Mouse (Mus musculus) heart, postnatal 36 days (tissue): ENCODE data around the gene H2afj. TPM values are rescaled to one million over a fixed set of nuclear protein-coding genes. Genes with fewer than 3 reads are reported as not detected.
A peak's percentile ranks its signal among the peaks of the same experiment; 100 is the strongest.

Experiments
- DNase-seq, 2 experiments: peaks; one replicate each; pipeline ENCODE4 v3.0.0; 2021 to 2022
- intact Hi-C: fragments of 180-260 bp; cut with DNase I; formaldehyde crosslinking; loops from one replicate; pipeline ENCODE4 v1.15.1; 2025
- total RNA-seq, 2 experiments: library from RNA; stranded (reverse); gene quantifications; 2 replicates each; pipeline ENCODE4 v1.2.3; 2021

H2afj gene
- total RNA-seq, 2 experiments from 2014 or later, result 29.9 to 30.9 TPM

DNA sequence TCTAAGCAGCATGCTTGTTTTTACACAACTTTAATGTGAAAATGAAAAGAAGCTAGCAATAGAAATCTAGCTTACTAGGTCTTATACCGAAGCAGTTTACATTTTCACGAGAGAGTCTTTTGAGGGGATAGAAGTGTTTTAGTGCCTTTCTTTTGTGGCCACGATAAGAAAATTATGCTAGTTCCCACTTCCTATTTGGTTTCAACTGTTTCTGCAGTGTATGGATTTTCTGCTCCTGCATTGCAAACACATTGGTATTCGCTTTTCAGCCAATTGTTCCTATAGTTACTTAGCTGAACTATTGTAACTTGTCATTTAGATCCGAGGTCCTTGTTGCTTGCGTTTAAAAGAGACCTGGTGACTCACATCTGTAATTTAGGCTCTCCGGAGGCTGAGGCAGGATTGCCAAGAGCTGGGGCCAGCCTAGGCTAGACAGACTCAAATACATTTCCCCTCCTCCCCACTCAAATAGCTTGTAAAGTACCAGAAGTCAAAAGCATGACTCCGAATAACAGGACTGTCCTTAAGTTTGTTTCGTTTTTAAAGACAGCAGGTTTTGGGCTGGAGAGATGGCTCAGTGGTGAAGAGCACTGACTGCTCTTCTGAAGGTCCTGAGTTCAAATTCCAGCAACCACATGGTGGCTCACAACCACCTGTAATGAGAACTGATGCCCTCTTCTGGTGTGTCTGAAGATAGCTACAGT lies 3.2 kb upstream of the H2afj start:
- no peak for DNase-seq
- intact Hi-C loops, result loop anchor here (1.0 kb wide), 1 partner anchor 22 kb away; the partner anchor contains the start of gene BC049715

DNA sequence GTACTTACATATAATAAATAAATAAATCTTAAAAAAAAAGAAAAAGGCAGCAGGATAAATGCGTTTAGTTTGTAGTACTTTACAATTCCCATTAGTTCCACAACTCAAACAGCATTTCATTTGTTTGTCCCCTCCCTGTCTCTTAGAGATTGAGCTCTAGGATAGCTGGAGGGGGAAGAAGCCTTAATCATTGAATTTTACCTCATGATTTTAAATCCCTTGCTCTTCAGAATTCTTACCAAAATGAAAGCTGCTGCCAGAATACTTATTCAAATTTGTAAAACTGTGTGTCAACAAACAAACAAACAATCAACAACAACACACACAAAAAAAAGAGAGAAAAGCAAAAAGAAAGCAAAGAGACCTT lies 2.7 kb upstream of the H2afj start:
- intact Hi-C loops, result no loop called here
- no peak for DNase-seq

DNA sequence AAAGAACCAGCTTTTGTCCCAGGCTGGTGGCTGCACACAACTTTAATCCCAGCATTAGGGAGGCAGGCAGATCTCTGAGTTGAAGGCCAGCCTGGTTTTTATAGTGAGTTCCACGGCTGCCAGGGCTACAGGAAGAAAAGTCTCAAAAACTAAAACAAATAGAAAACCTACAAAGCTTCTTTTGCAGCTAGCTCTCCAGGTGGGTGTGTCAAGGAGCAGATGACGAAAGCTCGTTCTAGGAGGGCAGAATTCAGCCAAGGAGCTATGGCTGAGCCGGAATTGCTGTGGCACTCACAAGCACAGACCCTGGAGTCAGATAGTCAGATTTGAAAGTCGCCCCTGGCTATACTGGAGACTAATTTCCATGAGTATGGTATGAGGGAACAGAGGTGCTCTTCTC lies 1.2 kb upstream of the H2afj start:
- intact Hi-C loops, result no loop called here
- DNase-seq, result no peak

DNA sequence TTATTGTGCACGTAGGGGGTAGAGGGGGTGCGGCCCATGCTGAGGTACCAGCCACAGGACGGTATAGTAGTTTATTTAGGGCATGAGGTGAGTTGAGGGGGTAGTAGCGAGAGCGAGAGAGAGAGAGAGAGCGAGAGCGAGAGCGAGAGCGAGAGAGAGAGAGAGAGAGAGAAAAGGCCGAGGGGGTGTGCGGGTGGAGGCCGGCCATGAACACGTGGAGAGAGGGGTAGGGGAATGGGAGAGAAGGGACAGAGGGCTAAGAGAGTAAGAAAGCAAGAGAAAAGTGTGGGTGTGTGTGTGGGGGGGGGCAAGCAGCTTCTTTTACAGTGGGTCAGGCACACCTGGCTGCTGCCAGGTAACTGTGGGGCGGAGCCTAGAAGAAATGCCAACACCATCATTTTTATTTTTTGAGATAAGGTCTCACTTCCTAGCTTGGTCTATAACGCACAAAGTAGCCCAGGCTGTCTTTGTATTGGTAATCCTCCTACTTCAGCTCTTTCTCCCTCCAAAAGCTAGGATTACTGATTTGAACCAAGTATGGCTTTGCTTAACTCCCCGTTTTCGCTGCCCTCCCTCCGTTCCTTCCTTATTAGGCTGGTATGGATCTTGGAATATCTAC lies 540 bp upstream of the H2afj start:
- intact Hi-C loops, result no loop called here
- no peak for DNase-seq

DNA sequence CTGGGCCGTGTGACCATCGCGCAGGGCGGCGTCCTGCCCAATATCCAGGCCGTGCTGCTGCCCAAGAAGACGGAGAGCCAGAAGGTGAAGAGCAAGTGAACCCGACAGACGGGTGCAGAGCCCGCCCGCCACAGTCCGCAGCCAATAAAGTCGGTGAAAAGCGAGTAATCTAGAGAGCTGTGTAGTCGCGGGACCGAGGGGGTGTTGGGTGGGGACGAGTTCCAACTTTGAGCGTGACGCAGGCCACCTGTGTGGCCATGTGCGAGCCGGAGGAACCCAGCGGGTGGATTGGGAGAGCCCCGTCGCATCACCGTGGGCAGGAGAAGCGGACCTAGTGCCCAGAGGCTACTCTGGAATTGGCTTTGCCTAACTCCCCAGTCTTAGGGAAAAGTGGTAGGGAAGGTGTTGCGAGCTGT lies 595 bp downstream of the H2afj start:
- DNase-seq, result peak; percentile 38 to 58
- intact Hi-C loops, result no loop called here

DNA sequence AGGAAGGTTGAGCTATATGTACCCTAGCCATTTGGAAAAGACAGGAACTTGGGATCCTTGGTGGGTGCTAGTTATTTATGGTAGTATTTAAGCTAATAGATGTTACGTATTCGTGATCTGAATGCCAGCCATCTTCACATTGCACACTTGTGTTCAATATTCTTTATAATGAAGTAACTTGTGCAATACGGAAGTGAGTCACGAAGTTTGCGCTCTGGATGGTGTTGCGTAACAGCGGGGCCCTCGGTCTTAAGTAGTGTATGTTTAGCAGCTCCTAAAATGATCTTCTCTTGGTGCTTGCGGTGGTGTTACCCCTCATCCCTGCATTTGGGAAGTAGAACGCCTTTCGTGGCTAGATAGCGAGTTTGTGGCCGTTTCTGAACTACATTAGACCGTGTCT lies 1.0 kb downstream of the H2afj start:
- DNase-seq, result peak; percentile 45 to 55
- intact Hi-C loops, result no loop called here

DNA sequence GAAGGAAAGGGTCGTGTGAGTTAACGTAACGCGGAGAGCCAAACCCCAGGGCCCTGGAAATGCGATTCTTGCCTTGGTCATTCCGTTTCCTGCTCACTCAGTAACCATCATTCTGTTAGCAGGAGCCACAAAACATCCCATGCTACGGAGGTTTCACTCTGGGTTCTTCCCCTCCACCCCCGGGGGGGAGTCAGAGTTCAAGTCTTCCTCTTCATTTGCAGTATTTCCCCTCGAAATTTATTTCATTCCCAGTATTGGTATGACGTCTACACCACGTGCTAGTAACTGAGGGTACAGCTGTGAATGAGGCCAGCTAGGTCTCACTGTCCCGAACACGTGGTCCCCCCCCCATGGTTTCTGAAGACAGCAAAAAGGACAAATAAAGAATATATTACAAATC lies 1.6 kb downstream of the H2afj start:
- intact Hi-C loops, result no loop called here
- no peak for DNase-seq

DNA sequence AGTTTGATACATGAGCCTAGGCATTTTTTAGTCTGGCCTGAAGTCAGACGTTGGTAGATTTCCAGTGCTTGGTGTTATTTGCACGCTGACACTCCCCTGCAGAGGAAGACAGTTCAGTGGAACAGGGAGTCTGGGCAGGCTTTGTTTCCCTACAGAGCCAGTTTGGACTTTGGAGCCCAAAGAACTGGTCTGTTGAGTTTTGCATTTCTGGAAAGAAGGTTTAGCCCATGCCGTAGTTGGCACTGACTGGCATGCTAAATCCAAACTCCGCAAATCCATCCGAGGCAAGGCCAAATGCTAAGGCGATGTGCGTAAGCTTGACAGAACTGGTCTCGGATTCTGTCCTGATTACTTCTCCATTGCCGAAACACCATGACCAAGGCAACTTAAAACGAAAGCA lies 3.2 kb downstream of the H2afj start:
- no peak for DNase-seq
- intact Hi-C loops, result no loop called here

DNA sequence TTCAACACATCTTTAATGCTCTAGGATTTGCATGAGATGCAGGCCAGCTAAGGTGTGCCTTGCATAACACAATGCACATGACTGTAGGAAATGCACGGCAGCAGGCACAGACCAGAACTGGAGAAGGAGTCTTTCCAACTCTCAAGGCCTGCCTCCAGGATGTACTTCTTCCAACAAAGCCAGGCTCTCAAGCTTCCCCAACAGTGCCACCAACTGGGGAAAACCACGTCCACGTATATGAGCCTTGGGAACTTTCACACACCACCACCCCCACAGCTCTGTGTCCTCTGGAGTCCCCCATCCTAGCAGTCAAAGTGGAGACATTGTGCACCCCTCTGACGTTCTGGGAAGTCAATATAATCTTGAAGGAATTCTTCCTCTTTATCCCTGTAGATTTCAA lies 5.1 kb downstream of the H2afj start:
- intact Hi-C loops, result no loop called here
- DNase-seq, result no peak

DNA sequence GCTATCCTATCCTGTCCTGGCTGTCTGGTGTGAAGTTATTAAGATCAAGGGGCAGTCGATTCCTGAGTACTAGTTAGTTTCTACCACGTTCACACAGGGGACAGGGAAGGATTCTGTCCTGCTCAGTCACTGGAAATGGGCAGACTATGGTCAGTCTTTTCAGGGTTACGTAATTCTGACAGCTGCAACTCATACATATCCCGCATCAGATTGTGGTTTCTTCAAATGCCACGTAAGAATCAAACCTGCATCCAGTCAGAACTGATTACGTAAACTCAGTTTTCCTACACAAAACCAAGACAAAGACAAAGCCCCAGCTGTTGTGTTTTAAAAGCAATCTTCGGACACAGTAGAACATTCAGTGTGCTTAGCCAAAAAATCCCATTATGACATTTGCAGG lies 7.3 kb downstream of the H2afj start:
- intact Hi-C loops, result no loop called here
- DNase-seq, result no peak

DNA sequence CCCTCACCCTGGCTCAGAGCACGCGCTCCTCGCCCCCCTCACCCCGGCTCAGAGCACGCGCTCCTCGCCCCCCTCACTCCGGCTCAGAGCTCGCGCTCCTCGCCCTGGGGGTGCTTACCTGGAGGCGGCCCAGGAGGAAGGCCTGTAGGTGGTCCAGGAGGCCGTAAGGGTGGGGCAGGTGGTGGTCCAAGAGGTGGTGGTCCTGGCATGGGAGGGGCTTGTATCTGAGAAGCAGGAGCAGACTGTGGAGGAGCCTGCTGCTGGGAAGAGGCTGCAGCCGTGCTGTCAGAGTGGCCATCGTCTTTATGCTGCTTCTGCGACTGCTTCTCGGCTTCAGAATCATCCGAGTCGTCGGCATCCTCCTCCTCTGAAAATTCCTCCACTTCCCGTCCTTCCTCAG lies 8.8 kb downstream of the H2afj start:
- no peak for DNase-seq
- intact Hi-C loops, result no loop called here

DNA sequence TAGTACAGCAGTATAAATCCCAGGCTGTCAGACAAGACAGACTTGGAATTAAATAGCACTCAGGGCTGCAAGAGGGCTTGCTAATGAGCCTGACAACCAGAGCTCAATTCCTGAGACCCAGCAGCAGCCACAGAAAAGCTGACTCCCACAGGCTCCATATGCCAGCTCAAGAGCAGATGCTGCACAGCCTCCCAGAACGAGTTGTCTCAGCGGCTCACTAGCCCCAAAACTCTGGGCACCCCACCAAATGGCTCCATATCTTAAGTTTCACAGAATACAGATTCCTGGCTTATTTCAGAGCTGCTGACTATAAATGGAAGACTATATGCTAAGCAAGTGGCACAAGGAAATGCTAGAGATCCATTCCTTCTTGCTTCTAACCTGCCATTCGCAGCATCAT lies 9.5 kb downstream of the H2afj start:
- no peak for DNase-seq
- intact Hi-C loops, result no loop called here

DNA sequence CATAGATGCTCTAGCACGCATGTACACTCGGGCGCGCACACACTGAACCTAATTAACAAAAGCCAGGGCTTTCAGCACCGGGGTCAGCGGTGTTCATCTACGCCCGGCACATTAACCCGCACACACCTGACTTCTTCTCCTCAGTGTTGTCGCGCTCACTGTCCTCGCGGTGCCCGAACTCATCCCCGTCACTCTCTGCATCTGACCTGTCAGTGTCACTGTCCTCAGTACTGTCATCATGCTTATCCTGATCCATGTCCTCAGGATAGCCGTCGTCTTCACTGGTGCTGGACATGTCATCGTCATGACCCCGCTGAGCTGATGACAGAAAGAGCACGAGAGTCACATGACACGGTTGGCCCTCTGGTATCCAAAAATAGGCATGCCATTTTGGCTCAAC lies 12.3 kb downstream of the H2afj start:
- DNase-seq, result no peak
- intact Hi-C loops, result loop anchor here (10.0 kb wide), 1 partner anchor 1896 kb away; the partner anchor contains the start of gene Cdkn1b

DNA sequence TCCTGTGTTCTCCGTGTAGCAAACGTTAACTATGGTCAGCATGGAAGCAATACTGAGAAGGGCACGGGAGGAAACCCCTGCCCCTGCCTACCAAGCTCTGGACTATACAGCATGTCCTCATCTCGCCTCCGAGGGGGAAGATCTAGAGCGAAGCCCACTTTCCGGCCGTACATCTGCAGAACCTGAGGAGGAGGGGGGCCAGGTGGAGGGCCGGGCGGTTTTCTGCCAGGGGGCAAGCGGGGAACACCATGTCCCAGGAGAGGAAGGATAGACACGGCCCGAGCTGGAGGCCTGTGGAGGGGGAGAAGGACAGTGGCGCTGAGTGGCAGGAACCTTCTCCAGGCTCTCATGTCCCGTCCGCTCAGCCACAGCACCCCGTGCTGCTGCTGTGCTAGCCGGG lies 13.0 kb downstream of the H2afj start:
- DNase-seq, result no peak
- intact Hi-C loops, result loop anchor here (10.0 kb wide), 1 partner anchor 1896 kb away; the partner anchor contains the start of gene Cdkn1b

DNA sequence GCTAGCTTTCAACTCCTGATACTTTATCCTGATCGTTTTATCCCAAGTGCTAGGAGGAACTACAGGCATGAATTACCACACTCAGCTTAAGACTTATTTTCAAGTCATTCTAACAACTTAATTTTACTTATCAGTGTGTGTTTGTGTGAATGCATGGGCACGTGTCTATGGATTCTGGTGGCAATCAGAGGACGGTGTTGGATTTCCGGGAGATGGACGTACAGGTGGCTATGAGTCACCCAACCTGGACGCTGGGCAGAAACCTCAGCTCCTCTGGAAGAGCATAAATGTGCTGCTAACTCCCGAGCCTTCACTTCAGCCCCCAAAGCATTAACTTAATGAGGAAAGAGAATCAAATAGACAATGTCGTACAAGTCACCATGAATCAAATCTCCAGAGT lies 16.9 kb downstream of the H2afj start:
- intact Hi-C loops, result loop anchor here (10.0 kb wide), 1 partner anchor 1900 kb away; the partner anchor contains the start of gene Cdkn1b
- DNase-seq, result no peak

DNA sequence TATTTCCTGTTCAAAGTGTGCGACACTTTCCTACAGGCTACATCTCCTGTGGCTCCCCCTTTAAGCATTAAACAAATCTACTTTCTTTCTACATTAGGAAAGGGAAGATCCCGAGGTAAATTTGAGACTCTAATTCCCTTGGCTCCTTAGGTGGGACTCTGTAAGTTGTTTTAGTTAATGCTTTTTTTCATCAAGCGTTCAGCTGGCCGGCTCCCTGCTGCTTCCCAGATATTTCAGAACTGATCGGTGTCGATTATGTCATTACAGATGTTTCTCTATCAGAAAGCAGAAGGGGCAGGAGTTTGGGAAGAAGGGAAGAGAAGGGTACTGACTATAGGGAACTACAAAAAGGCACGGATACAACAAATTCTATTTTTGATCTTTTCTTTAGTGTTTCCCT lies 19.1 kb downstream of the H2afj start:
- intact Hi-C loops, result loop anchor here (1.0 to 10.0 kb wide), 2 partner anchors 23 to 1902 kb away; partner anchors contain the start of genes Cdkn1b and Hist4h4

DNA sequence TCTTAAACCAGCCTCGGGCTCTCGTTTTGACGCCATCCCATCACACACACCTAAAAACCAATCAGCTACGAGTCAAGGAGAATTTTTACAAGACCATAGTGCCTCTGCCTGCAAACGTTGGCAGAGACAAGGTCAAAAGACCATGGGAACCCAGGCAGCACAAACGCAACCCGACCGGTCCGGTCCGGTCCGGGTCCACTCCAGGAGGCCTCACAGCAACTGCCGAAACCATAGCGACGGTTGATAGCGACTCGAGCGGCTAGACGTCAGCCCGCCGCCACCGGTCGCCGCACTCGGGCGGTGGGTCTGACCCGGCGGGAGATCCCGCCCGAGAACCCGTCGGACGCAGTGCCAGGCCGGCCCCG lies 19.5 kb downstream of the H2afj start, which contains the start of gene BC049715:
BC049715 (plus strand) TSS at position 111 of the 365 bp plus-strand sequence.
- intact Hi-C loops, result loop anchor here (1.0 to 10.0 kb wide), 2 partner anchors 23 to 1903 kb away; partner anchors contain the start of genes Cdkn1b and Hist4h4
- DNase-seq, result no peak

More for the DNA sequence above, 19.1 kb downstream of the H2afj start:
- DNase-seq, result no peak

DNA sequence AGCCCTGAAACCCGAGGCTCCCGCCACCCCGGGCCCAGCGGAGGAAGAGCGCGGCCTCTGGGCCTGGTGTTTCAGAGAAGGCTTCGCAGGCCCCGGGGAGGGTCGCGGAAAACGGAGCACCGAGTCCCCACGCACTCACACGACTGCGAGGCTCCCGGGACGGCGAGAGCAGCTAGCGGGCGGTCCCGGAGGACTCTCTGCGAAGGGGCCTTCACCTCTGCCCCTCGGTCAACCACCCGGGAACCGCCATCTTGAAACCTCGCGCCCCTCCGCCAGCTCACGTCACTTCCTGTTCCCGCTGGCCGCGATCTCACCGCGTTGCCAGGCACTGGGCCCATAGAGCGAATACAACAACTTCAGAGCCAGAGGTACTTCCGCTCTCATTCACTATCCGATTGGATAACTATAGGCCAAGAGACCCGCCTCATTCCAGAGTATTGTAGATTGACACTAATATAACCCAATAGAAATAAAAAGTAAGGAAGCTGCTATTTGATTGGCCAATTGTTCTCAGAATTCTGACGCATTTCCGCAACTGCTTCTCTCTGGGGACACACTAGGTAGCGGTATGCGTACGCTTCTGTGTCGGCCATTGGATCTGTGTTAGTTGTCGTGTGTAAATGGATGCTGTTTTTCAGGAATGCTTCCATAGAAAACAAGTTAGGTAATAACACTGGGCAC lies 20.0 kb downstream of the H2afj start, which contains the start of gene Wbp11:
Wbp11 (minus strand) TSS at position 353 of the 681 bp plus-strand sequence.
- intact Hi-C loops, result loop anchor here (1.0 to 10.0 kb wide), 2 partner anchors 24 to 1903 kb away; partner anchors contain the start of genes Cdkn1b and Hist4h4
- peak; percentile 94 to 95 for DNase-seq

DNA sequence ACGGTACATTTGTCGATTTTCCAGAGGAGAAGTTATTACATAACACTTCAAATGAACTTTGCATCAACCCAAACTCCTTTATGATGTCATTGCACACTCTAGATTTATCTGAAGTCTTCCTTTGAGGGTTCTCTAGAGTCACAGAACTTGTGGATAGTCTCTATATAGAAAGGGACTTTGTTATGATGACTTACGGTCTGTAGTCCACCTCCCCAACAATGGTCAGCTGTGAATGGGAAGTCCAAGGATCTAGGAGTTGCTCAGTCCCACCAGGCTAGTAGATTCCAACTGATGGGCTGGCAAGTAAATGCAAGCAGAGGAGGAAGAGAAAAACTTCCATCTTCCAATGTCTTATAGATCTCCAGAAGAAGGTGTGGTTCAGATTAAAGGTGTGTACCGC lies 20.6 kb downstream of the H2afj start:
- intact Hi-C loops, result loop anchor here (10.0 kb wide), 1 partner anchor 1904 kb away; the partner anchor contains the start of gene Cdkn1b
- no peak for DNase-seq

DNA sequence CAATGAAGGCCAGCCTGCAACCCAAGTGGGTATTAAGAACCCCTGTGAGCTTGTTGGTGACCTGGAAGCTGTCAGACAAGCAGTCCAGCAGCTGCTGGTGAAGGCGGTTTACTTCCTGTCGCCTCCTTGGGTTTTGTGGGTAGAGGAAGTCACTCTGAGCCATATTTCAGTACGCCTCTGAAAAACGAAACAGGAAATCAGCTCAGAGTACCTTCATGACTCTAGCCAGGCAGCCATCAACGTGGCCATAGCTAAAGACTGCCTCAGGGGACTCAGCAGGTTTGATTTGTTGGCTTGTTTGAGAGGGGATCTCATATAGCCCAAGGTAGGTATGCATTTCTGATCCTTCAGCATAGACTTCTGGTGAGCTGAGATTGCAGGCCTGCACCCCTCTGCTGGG lies 23.7 kb downstream of the H2afj start:
- no peak for DNase-seq
- intact Hi-C loops, result no loop called here

DNA sequence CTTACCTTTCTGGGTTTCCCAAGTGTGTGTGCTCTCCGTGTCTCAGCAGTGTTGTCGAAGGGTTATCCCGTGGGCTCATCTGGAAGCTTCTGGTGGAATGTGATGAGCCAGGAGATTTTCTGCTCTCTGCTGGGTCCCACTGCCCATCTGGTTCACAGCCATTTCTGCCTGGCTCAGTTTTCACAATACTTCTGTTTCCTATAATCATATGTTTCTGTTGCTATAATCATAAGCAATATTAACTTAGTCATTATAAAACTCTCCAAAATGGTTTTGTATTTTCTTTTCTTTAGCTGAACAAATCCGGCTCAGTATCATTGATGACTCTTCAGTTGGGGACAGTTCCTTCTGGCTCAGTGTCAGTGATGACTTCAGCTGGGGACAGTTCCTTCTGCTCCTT lies 27.3 kb downstream of the H2afj start, which contains the start of gene Smco3:
Smco3 (minus strand) TSS at position 101 of the 400 bp plus-strand sequence.
- DNase-seq, result no peak
- intact Hi-C loops, result no loop called here
